Mouse (Mus musculus): ENCODE data around the gene Megf11.
A peak's percentile ranks its signal among the peaks of the same experiment; 100 is the strongest.

Gene Megf11

GRCm38 (mm10) chr9:64385511-64386465 is at the start of gene Megf11:
Gene Megf11, plus strand, starts transcription at chr9:64385626.
- no peak for DNase-seq (ENCODE audit: low read depth)

- DNase-seq (ENCODE audit: low read depth), result no peak
Measured at GRCm38 (mm10) chr9:64335825-64336224, 49.6 kb upstream of the Megf11 start.

GRCm38 (mm10) chr9:64339361-64339760 is 46.1 kb upstream of the Megf11 start:
- no peak for DNase-seq (ENCODE audit: low read depth)

GRCm38 (mm10) chr9:64340351-64341253 is 44.8 kb upstream of the Megf11 start:
- DNase-seq (ENCODE audit: low read depth), result peak; percentile 87

GRCm38 (mm10) chr9:64341254-64341566 is 44.2 kb upstream of the Megf11 start, which contains the start of gene Dis3l:
Gene Dis3l, minus strand, starts transcription at chr9:64341288.
- no peak for DNase-seq (ENCODE audit: low read depth)

DNA sequence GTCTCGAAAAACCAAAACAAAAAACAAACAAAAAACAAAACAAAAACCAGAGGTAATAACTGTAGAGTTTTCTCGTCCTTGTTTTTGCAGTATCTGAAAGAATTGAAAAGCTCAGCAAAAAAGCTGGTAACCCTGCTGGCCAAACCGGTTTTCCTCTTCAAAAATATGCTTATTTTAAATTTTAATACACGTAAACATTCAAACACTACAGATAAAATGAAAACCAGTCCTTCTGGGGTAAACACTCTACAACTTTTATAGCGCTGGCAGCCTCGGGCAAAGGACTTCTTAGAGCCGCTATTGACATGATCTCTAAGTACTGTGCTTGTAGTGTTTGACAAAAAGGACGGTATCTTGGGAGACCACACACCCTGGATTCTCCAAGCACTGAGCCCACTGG is 43.8 kb upstream of the Megf11 start:
- DNase-seq (ENCODE audit: low read depth), result no peak

- peak; percentile 33 for DNase-seq (ENCODE audit: low read depth)
Measured at GRCm38 (mm10) chr9:64343656-64344055, 41.8 kb upstream of the Megf11 start.

DNA sequence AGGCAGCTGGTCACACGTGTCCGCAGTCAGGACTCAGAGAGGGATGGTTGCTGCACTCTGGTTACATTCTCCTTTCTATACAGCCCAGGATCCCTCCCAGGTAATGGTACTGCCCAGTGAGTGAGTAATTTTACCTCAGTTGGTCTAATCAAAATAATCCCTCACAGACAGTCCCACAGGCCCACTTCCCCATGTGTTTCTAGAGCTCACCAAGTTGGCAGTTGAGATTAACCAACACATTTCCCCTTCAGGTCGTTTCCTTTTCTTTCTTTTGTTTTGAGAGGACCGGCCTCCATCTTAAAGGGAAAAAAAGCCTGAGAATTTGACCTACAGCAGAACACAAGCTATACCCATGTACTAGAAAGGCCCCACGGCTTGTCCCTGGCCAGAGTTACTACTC is 39.5 kb upstream of the Megf11 start:
- DNase-seq (ENCODE audit: low read depth), result peak; percentile 60

DNA sequence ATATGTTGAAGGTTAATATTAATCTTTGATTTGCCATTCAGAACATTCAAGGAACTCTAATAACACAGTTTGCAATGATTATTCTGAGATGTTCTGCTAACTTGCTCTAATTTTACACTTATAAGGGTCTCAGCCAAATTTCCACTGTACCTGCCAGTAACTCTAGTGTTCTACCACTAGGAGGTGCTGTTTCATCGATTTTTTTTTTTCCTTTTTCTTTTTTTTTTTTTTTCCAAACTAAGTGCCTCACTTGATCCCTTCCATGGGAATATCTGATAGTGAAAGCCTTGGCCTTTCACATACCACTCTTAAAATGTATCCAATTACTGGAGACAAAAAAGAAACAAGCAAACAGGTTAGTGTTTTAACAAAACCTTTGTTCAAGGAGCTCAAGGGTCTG is 38.0 kb upstream of the Megf11 start:
- DNase-seq (ENCODE audit: low read depth), result peak; percentile 42

GRCm38 (mm10) chr9:64349490-64349889 is 35.9 kb upstream of the Megf11 start:
- DNase-seq (ENCODE audit: low read depth), result no peak

- DNase-seq (ENCODE audit: low read depth), result peak; percentile 56
Measured at GRCm38 (mm10) chr9:64351191-64351590, 34.2 kb upstream of the Megf11 start.

GRCm38 (mm10) chr9:64355627-64356026 is 29.8 kb upstream of the Megf11 start:
- DNase-seq (ENCODE audit: low read depth), result no peak

GRCm38 (mm10) chr9:64361231-64361950 is 24.0 kb upstream of the Megf11 start:
- no peak for DNase-seq (ENCODE audit: low read depth)

GRCm38 (mm10) chr9:64369871-64370270 is 15.6 kb upstream of the Megf11 start:
- DNase-seq (ENCODE audit: low read depth), result no peak

DNA sequence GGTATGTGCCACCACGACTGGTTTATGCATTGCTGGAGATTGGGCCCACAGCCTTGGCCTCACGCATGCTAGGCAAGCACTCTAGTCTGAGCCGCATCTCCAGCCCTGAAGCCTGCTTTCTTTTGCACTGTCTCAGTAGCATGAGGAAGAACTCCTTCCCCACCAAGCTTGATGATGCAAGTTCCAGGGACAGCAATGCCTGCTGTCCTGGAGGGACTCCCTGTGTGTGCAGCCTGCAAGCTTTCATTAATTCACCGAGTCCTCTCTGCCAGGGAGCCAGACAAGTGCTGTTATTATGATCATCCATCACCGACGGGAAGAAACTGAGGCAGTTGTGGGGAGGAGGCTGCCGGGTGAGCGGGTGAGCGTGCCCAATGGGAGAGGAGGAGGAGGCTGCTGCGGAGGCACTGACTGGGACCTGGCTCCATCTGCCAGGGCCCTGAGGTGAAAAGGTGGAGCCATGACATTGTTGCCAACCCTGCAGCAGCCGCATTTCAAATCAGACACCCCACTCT is 14.1 kb upstream of the Megf11 start:
- no peak for DNase-seq (ENCODE audit: low read depth)

GRCm38 (mm10) chr9:64376380-64376779 is 9.0 kb upstream of the Megf11 start:
- DNase-seq (ENCODE audit: low read depth), result no peak

DNA sequence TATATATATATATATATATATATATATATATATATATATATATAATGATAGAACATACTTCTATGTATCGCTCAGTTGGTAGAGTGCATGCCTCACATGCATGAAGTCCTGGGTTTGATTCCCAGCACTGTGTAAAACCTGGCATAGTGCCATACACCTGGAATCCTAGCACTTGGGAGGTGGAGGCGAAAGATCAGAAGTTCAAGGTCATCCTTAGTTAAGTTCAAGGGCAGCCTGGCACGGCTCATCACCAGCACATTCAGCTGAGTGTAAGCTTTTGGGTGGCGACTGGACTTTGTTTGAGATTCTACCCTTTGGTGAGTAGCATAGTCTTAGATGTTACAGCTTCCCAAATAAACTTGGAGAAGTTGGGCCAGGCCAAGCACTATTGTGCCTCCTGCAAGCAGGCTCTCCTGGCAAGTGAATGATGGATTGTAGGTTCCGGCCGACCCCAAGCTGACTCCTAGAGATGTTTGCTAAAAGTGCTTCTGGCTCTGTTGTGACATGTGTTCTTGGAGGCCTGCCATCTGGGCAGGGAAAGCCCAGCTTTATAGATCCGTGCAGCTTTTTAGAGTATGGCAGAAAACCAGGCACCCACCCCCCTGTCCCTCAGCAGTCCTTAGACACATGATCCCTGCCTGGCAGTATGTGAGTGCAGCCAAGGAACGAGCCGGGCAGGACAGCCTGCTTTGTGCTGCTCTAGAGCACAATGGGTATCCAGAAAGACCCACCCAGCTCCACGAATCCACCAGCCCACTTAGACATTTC is 2.2 kb upstream of the Megf11 start:
- no peak for DNase-seq (ENCODE audit: low read depth)

DNA sequence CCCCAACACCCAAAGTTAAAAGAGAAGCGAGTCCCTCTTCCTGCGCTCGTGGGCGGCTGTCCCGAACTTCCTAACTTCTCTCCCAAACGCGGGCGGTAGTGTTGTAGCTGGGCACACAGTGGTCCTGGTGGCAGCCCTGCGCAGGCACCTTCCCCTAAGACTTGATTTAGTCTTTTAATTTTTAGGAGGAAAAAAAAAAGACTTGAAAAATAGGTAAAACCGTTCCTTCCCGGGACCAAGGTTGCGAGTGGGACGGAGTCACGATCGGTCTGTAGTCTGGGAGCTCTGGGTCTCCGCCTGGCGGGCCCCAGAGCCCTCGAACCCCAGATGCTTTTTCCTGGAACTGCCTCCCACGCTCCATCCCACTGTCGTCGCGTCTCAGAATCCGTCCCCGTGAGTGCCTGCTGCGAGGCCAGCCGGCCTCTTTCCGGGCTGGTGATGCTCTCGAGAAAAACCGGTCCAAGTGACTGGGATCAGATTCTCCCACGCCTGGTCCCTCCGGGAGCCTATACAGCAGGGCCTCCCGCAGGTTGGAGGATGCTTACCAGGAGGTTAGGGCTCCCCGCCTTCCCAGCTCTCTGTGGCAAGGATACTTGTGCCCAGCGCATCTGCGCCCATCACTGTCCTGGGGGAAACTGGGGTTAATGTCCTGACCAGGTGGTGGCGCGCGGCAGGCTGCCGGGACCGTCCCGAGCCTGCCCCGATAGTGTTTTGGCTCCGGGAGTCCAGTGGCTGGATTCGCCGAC is 1.2 kb downstream of the Megf11 start:
- no peak for DNase-seq (ENCODE audit: low read depth)

- DNase-seq (ENCODE audit: low read depth), result no peak
Measured at GRCm38 (mm10) chr9:64389576-64390292, 4.3 kb downstream of the Megf11 start.

Data from 416B (cell line).